Mouse (Mus musculus) hindbrain, embryonic 11.5 days (tissue): Measurements from ENCODE around the gene Arhgef1. TPM values are rescaled to one million over a fixed set of nuclear protein-coding genes. Genes with fewer than 3 reads are reported as not detected.
A peak's percentile ranks its signal among the peaks of the same experiment; 100 is the strongest.

ENCODE experiments used
- ATAC-seq: fragments of 200-750 bp; cut with Nextera tagmentation; 2 replicates; pipeline ENCODE4 v1.8.0; 2017; ENCODE audit warnings: mild to moderate bottlenecking, moderate TSS enrichment, moderate library complexity; ENCODE audit not compliant: low FRiP score
- DNase-seq: peaks from one replicate; pipeline ENCODE4 v3.0.0-alpha.2; 2015; ENCODE audit warnings: low spot score
- H3K27ac ChIP-seq: fragments of 300-500 bp; sonication (generic); 2 replicates; pipeline ENCODE4 v1.5.1; 2014; ENCODE audit warnings: mild to moderate bottlenecking, low read depth, low read length
- H3K27me3 ChIP-seq: fragments of 300-500 bp; sonication (generic); 2 replicates; pipeline ENCODE4 v1.6.1; 2014; ENCODE audit warnings: mild to moderate bottlenecking, low read length, moderate library complexity, mixed read lengths; ENCODE audit not compliant: control insufficient read depth, insufficient read depth
- H3K36me3 ChIP-seq: fragments of 300-500 bp; sonication (generic); 2 replicates; pipeline ENCODE4 v1.6.1; 2014; ENCODE audit warnings: mild to moderate bottlenecking, low read length, moderate library complexity, mixed read lengths; ENCODE audit not compliant: control insufficient read depth, insufficient read depth
- H3K4me1 ChIP-seq: fragments of 300-500 bp; sonication (generic); replicated peaks from 2 replicates; pipeline ENCODE4 v1.6.1; 2014; ENCODE audit warnings: low read length, mixed read lengths; ENCODE audit not compliant: control insufficient read depth, insufficient read depth
- H3K4me2 ChIP-seq: fragments of 300-500 bp; sonication (generic); replicated peaks from 2 replicates; pipeline ENCODE4 v1.6.1; 2014; ENCODE audit warnings: mild to moderate bottlenecking, low read depth, low read length
- H3K4me3 ChIP-seq: fragments of 300-500 bp; sonication (generic); 2 replicates; pipeline ENCODE4 v1.5.1; 2014; ENCODE audit warnings: low read depth, low read length
- H3K9ac ChIP-seq: fragments of 300-500 bp; sonication (generic); 2 replicates; pipeline ENCODE4 v1.6.1; 2014; ENCODE audit warnings: low read depth, low read length
- H3K9me3 ChIP-seq: fragments of 300-500 bp; sonication (generic); 2 replicates; pipeline ENCODE4 v1.6.1; 2016; ENCODE audit warnings: low read length; ENCODE audit not compliant: control insufficient read depth
- WGBS: fragments of 180-500 bp; shearing (Covaris S2); extraction: QIAGEN DNeasy Blood & Tissue Kit; methylation state at CpG from one replicate; pipeline ENCODE4 v1.1.7; 2014; 5-methylcytosine and 5-hydroxymethylcytosine counted together
- polyA plus RNA-seq: library from polyadenylated mRNA; unstranded; fragments of >200 nt; fragmentation: Nextera tagmentation; extraction: Ambion mirVana; gene quantifications from 2 replicates; pipeline ENCODE4 v1.2.1, GENCODE M21; 2014

The Arhgef1 gene
- polyA plus RNA-seq, 1 experiment from 2014 or later: 46.4 TPM

DNA sequence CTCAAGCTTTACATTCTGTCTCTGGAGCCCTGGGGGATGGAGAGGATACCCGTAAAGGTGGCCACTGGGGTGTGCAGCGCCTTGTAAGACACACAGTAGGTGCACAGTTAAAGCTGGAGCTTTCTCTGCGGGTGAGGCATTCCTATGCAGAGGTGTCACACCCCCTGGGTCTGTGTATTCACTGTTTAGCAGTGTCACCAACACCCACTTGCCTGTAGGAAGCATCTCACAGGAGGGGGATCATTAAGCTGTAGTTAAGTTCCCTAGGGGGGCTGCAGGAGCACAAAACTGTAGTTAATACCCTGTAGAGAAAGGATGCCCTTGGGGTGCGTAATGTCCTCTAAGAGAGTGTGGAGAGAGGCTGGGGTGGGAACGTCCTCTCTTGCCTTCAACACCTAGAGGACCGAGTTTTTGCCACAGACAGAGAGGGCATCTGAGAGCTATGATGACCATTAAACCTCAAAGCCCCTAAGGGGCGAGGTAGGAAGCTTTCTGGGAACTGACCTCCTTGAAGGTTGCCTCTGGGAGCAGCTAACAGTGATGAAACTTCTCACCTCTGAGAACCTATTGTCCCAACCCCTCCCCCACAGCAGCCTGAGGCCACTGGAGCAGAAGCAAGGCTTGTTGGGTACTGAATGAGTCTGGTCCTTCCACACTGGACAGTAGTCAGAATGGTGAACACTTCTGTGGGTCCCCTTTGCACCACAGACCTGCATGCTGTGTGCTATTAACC lies 44.8 kb downstream of the Arhgef1 start:
- DNase-seq (no peak), ATAC-seq (no peak)
- H3K36me3 ChIP-seq: no peaks in the 10 kb centered on the region
- no peak overlapping the region for H3K4me2 ChIP-seq
- peaks cover 20% of the 10 kb centered on the region for H3K4me1 ChIP-seq
- H3K9me3 ChIP-seq: no peaks in the 10 kb centered on the region
- peaks cover 89% of the 10 kb centered on the region for H3K27me3 ChIP-seq
- no peak overlapping the region for H3K27ac ChIP-seq
- H3K9ac ChIP-seq: no peak overlapping the region
- H3K4me3 ChIP-seq: no peak overlapping the region
- WGBS: 5% methylated on average over 7 of the region's 7 CpGs

- 2% methylated on average over 29 of the region's 29 CpGs for WGBS
- no peak for ATAC-seq
Measured at GRCm38 (mm10) chr7:24948774-24949173, 46.1 kb downstream of the Arhgef1 start.

GRCm38 (mm10) chr7:24949958-24950623 lies 47.4 kb downstream of the Arhgef1 start:
- ATAC-seq (peak; percentile 68), DNase-seq (peak; percentile 94)
- WGBS: 0% methylated on average over 8 of the region's 8 CpGs
- Histone ChIP-seq H3K36me3 (no peaks in the 10 kb centered on the region), H3K4me2 (no peak overlapping the region), H3K9ac (no peak overlapping the region), H3K4me3 (no peak overlapping the region), H3K9me3 (no peaks in the 10 kb centered on the region), H3K27ac (peak overlapping the region; percentile 65; the same call in 1 of the 2 replicates), H3K27me3 (peaks cover 79% of the 10 kb centered on the region), H3K4me1 (peaks cover 25% of the 10 kb centered on the region)

More at GRCm38 (mm10) chr7:24948774-24949173, 46.1 kb downstream of the Arhgef1 start:
- no peaks in the 10 kb centered on the region for H3K9me3 ChIP-seq
- H3K9ac ChIP-seq: no peak overlapping the region
- H3K4me3 ChIP-seq: no peak overlapping the region; the same call in 1 of the 2 replicates
- peaks cover 21% of the 10 kb centered on the region for H3K4me1 ChIP-seq
- H3K36me3 ChIP-seq: no peaks in the 10 kb centered on the region
- H3K27ac ChIP-seq: no peak overlapping the region
- H3K4me2 ChIP-seq: no peak overlapping the region; the same call in 1 of the 2 replicates
- peak; percentile 56 for DNase-seq
- H3K27me3 ChIP-seq: peaks cover 82% of the 10 kb centered on the region

GRCm38 (mm10) chr7:24953966-24954365 lies 51.3 kb downstream of the Arhgef1 start:
- WGBS: 2% methylated on average over 13 of the region's 24 CpGs
- Histone ChIP-seq H3K4me2 (peak overlapping the region; percentile 56), H3K27me3 (peaks cover 61% of the 10 kb centered on the region), H3K9ac (peak overlapping the region; percentile 24), H3K9me3 (no peaks in the 10 kb centered on the region), H3K27ac (peak overlapping the region; percentile 40; the same call in 1 of the 2 replicates), H3K4me1 (peaks cover 25% of the 10 kb centered on the region), H3K4me3 (peak overlapping the region; percentile 32), H3K36me3 (no peaks in the 10 kb centered on the region)
- ATAC-seq (peak; percentile 20; the same call in 1 of the 2 replicates), DNase-seq (no peak)

DNA sequence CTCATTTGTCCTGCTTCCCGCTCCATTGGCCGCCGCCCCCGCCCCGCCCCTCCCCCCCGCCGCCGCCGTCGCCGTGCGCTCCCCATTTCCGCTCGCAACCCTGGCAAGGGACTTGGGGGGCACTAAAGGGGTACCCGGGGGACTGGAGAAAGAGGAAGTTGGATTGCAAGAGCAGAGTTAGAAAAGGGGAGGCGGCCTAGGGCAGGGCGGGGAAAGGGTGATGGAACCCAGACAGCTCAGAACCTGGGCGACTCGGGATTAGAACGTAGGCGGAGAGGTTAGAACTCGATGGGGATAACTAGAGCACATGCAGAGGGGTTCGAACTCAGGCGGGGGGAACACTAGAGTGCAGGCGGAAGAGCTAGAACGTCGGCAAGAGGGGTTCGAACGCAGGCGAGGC lies 51.7 kb downstream of the Arhgef1 start:
- H3K4me3 ChIP-seq: peak overlapping the region; percentile 32
- H3K27me3 ChIP-seq: peaks cover 57% of the 10 kb centered on the region
- ATAC-seq: no peak; the same call in 1 of the 2 replicates
- H3K27ac ChIP-seq: peak overlapping the region; percentile 40
- peaks cover 25% of the 10 kb centered on the region for H3K4me1 ChIP-seq
- no peak for DNase-seq
- H3K36me3 ChIP-seq: no peaks in the 10 kb centered on the region
- H3K4me2 ChIP-seq: peak overlapping the region; percentile 56
- peak overlapping the region; percentile 24 for H3K9ac ChIP-seq
- H3K9me3 ChIP-seq: no peaks in the 10 kb centered on the region
- 1% methylated on average over 26 of the region's 30 CpGs for WGBS

DNA sequence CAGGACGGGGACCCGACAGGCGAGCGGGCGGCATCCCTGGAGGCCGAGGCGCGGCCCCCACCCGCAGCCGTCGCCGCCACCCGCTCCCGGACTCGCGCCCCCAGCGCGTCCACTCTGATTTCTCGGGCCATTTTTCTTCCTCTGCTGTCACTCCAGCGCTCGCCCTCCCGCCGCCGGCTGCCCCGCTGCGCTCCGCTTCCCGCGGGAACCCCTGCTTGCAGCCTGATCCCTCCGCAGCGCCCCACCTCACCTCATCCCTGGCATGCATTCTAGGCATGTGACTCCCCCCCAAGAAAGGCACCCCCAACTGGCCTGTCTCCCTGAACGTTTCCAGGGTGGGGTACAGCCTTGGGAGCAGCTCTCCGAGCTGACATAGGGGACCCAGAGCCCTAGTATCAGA lies 52.5 kb downstream of the Arhgef1 start:
- Histone ChIP-seq H3K4me2 (peak overlapping the region; percentile 56), H3K4me1 (peaks cover 21% of the 10 kb centered on the region), H3K27ac (no peak overlapping the region), H3K9ac (peak overlapping the region; percentile 15; the same call in 1 of the 2 replicates), H3K36me3 (no peaks in the 10 kb centered on the region), H3K4me3 (peak overlapping the region; percentile 31), H3K27me3 (peaks cover 51% of the 10 kb centered on the region), H3K9me3 (no peaks in the 10 kb centered on the region)
- ATAC-seq (no peak), DNase-seq (peak; percentile 37)
- WGBS: 1% methylated on average over 17 of the region's 33 CpGs

DNA sequence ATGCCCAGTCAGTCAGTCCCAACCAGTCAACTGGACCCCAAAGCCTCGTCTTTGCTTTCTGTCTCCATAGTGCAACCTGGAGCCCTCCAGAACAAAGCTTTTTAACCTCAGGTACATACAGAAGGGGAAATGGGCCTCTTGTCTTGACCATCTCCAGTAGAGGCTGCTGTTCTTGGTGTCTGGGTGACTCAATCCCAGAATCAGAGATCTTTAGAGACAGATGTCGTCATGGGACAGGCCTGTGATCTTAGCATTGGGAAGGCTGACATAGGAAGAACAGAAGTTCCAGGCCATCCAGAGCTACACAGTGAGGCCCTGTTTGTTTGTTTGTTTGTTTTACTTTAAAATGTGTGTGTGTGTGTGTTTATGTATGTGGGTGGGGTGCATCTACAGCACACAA lies 61.6 kb downstream of the Arhgef1 start:
- 84% methylated on average over 2 of the region's 2 CpGs for WGBS
- no peak overlapping the region for H3K4me2 ChIP-seq
- no peak overlapping the region for H3K9ac ChIP-seq
- no peaks in the 10 kb centered on the region for H3K9me3 ChIP-seq
- DNase-seq: no peak
- H3K27ac ChIP-seq: no peak overlapping the region
- no peak overlapping the region for H3K4me3 ChIP-seq
- ATAC-seq: no peak
- no peaks in the 10 kb centered on the region for H3K27me3 ChIP-seq
- H3K4me1 ChIP-seq: no peaks in the 10 kb centered on the region
- no peaks in the 10 kb centered on the region for H3K36me3 ChIP-seq

- DNase-seq: peak; percentile 90
- Histone ChIP-seq H3K9ac (no peak overlapping the region), H3K27ac (no peak overlapping the region), H3K4me1 (no peaks in the 10 kb centered on the region), H3K36me3 (no peaks in the 10 kb centered on the region), H3K27me3 (no peaks in the 10 kb centered on the region), H3K9me3 (no peaks in the 10 kb centered on the region), H3K4me2 (no peak overlapping the region), H3K4me3 (no peak overlapping the region)
- WGBS: 15% methylated on average over 5 of the region's 5 CpGs
- ATAC-seq: peak; percentile 67
Measured at GRCm38 (mm10) chr7:24964897-24965535, 62.3 kb downstream of the Arhgef1 start.
